Mouse (Mus musculus) MEL (cell line): Measurements from ENCODE around the gene Cyth3. TPM values are rescaled to one million over a fixed set of nuclear protein-coding genes. Genes with fewer than 3 reads are reported as not detected.

Experiments
- DNase-seq: peaks from one replicate; pipeline ENCODE4 v3.0.0; 2011; ENCODE audit warnings: low read depth, low spot score
- H3K27ac ChIP-seq: 2 replicates; pipeline ENCODE4 v1.5.1; 2012; ENCODE audit warnings: low read depth, mild to moderate bottlenecking, control low read depth, low read length, moderate library complexity; ENCODE audit not compliant: control insufficient read depth
- H3K27me3 ChIP-seq, 2 experiments: fragments of 150-350 bp in 1 of 2; sonication (generic) in 1 of 2; 2 replicates each; pipeline ENCODE4 v1.6.1; 2012; ENCODE audit warnings: low read length in 2 of 2, mild to moderate bottlenecking in 2 of 2, improper control_type of control experiment in 1 of 2, moderate library complexity in 1 of 2; ENCODE audit not compliant: insufficient read depth in 2 of 2, control insufficient read depth in 1 of 2
- H3K36me3 ChIP-seq, 2 experiments: 2 replicates each; pipeline ENCODE4 v1.6.1; 2012 to 2014; ENCODE audit warnings: low read length in 2 of 2, improper control_type of control experiment in 1 of 2, inconsistent platforms in 1 of 2, mild to moderate bottlenecking in 1 of 2; ENCODE audit not compliant: insufficient read depth in 2 of 2, control insufficient read depth in 1 of 2
- H3K4me1 ChIP-seq, 2 experiments: fragments of 150-350 bp in 1 of 2; sonication (generic) in 1 of 2; 2 replicates each; pipeline ENCODE4 v1.6.1; 2012; ENCODE audit warnings: low read length in 2 of 2, improper control_type of control experiment in 1 of 2, mild to moderate bottlenecking in 1 of 2; ENCODE audit not compliant: insufficient read depth in 2 of 2, control insufficient read depth in 1 of 2
- H3K4me3 ChIP-seq, 2 experiments: fragments of 150-350 bp in 1 of 2; sonication (generic) in 1 of 2; 2 replicates each; pipeline ENCODE4 v1.5.1; 2012; ENCODE audit warnings: low read depth in 2 of 2, low read length in 2 of 2, mild to moderate bottlenecking in 2 of 2, moderate library complexity in 2 of 2, control low read depth in 1 of 2, improper control_type of control experiment in 1 of 2; ENCODE audit not compliant: control insufficient read depth in 1 of 2, insufficient read depth in 1 of 2
- H3K79me2 ChIP-seq: 2 replicates; pipeline ENCODE4 v1.6.1; 2012; ENCODE audit warnings: mild to moderate bottlenecking, low read length, moderate library complexity; ENCODE audit not compliant: control insufficient read depth, poor library complexity, insufficient read depth
- H3K9ac ChIP-seq: 2 replicates; pipeline ENCODE4 v1.6.1; 2012; ENCODE audit warnings: low read depth, mild to moderate bottlenecking, control low read depth, low read length, moderate library complexity; ENCODE audit not compliant: control insufficient read depth, poor library complexity, severe bottlenecking
- H3K9me3 ChIP-seq: fragments of 150-350 bp; sonication (generic); replicated peaks from 2 replicates; pipeline ENCODE4 v1.6.1; 2012; ENCODE audit warnings: mild to moderate bottlenecking, low read length, improper control_type of control experiment, moderate library complexity; ENCODE audit not compliant: insufficient read depth
- CTCF ChIP-seq, 3 experiments: IDR thresholded peaks in 2 of 3; conservative IDR thresholded peaks in 1 of 3; 2 replicates each; pipeline ENCODE4 v1.5.1; 2011 to 2012; ENCODE audit warnings: low read length in 3 of 3, low read depth in 2 of 3, mild to moderate bottlenecking in 2 of 3, improper control_type of control experiment in 1 of 3, inconsistent platforms in 1 of 3, mixed read lengths in 1 of 3, moderate library complexity in 1 of 3; ENCODE audit not compliant: control insufficient read depth in 1 of 3, insufficient read depth in 1 of 3, poor library complexity in 1 of 3, severe bottlenecking in 1 of 3
- E2F4 ChIP-seq: IDR thresholded peaks from 2 replicates; pipeline ENCODE4 v1.6.1; 2011; ENCODE audit warnings: low read depth, low read length, improper control_type of control experiment, borderline replicate concordance
- ELF1 ChIP-seq: IDR thresholded peaks from 2 replicates; pipeline ENCODE4 v1.6.1; 2014; ENCODE audit warnings: low read depth, mild to moderate bottlenecking, inconsistent platforms, low read length, improper control_type of control experiment, moderate library complexity
- EP300 ChIP-seq, 2 experiments: IDR thresholded peaks; 2 replicates each; pipeline ENCODE4 v1.6.1; 2011; ENCODE audit warnings: improper control_type of control experiment in 2 of 2, low read length in 2 of 2, low read depth in 1 of 2, mild to moderate bottlenecking in 1 of 2
- GATA1 ChIP-seq: IDR thresholded peaks from 2 replicates; pipeline ENCODE4 v1.6.1; 2011; ENCODE audit warnings: low read depth, low read length, improper control_type of control experiment
- HCFC1 ChIP-seq: IDR thresholded peaks from 2 replicates; pipeline ENCODE4 v1.6.1; 2012; ENCODE audit warnings: low read depth, mild to moderate bottlenecking, inconsistent platforms, low read length, improper control_type of control experiment, moderate library complexity
- JUND ChIP-seq: IDR thresholded peaks from 2 replicates; pipeline ENCODE4 v1.6.1; 2011; ENCODE audit warnings: low read depth, mild to moderate bottlenecking, improper control_type of control experiment, low read length
- KAT2A ChIP-seq: conservative IDR thresholded peaks from 2 replicates; pipeline ENCODE4 v1.6.1; 2012; ENCODE audit warnings: low read depth, low read length, improper control_type of control experiment, inconsistent platforms
- MAFK ChIP-seq: IDR thresholded peaks from 2 replicates; pipeline ENCODE4 v1.6.1; 2011; ENCODE audit warnings: low read depth, mild to moderate bottlenecking, low read length, improper control_type of control experiment, borderline replicate concordance
- MAX ChIP-seq: IDR thresholded peaks from 2 replicates; pipeline ENCODE4 v1.6.1; 2011; ENCODE audit warnings: low read length, improper control_type of control experiment
- MYC ChIP-seq: IDR thresholded peaks from 2 replicates; pipeline ENCODE4 v1.6.1; 2011; ENCODE audit warnings: low read depth, mild to moderate bottlenecking, low read length, improper control_type of control experiment, moderate library complexity
- NRF1 ChIP-seq: IDR thresholded peaks from 2 replicates; pipeline ENCODE4 v1.6.1; 2014; ENCODE audit warnings: low read depth, mild to moderate bottlenecking, inconsistent platforms, low read length, improper control_type of control experiment, moderate library complexity; ENCODE audit not compliant: poor library complexity, insufficient read depth, severe bottlenecking
- POLR2AphosphoS2 ChIP-seq: IDR thresholded peaks from 2 replicates; pipeline ENCODE4 v1.6.1; 2011; ENCODE audit warnings: low read length, improper control_type of control experiment
- RAD21 ChIP-seq: IDR thresholded peaks from 2 replicates; pipeline ENCODE4 v1.6.1; 2011; ENCODE audit warnings: mild to moderate bottlenecking, low read depth, low read length, improper control_type of control experiment
- TAL1 ChIP-seq: IDR thresholded peaks from 2 replicates; pipeline ENCODE4 v1.6.1; 2012; ENCODE audit warnings: mild to moderate bottlenecking, inconsistent platforms, low read length, moderate library complexity, mixed read lengths
- TCF12 ChIP-seq: IDR thresholded peaks from 2 replicates; pipeline ENCODE4 v1.6.1; 2014; ENCODE audit warnings: low read depth, mild to moderate bottlenecking, inconsistent platforms, low read length, improper control_type of control experiment, moderate library complexity
- UBTF ChIP-seq: IDR thresholded peaks from 2 replicates; pipeline ENCODE4 v1.6.1; 2012; ENCODE audit warnings: low read depth, mild to moderate bottlenecking, inconsistent platforms, low read length, improper control_type of control experiment, moderate library complexity, borderline replicate concordance; ENCODE audit not compliant: insufficient read depth
- USF2 ChIP-seq, 2 experiments: IDR thresholded peaks; 2 replicates each; pipeline ENCODE4 v1.6.1; 2011 to 2012; ENCODE audit warnings: improper control_type of control experiment in 2 of 2, low read length in 2 of 2, borderline replicate concordance in 1 of 2, inconsistent platforms in 1 of 2, low read depth in 1 of 2, mild to moderate bottlenecking in 1 of 2; ENCODE audit not compliant: insufficient read depth in 1 of 2
- ZKSCAN1 ChIP-seq: IDR thresholded peaks from 2 replicates; pipeline ENCODE4 v1.6.1; 2012; ENCODE audit warnings: low read depth, mild to moderate bottlenecking, inconsistent platforms, low read length, improper control_type of control experiment, moderate library complexity
- polyA plus RNA-seq, 2 experiments: library from polyadenylated mRNA; stranded (reverse) in 1 of 2; unstranded in 1 of 2; fragments of >175 nt in 1 of 2; fragments of >200 nt in 1 of 2; gene quantifications; 2 replicates each; pipeline versions ENCODE4 v1.2.1 to v1.2.4; 2012; ENCODE audit warnings: low replicate concordance in 2 of 2, low read depth in 1 of 2; ENCODE audit not compliant: insufficient read length in 2 of 2, insufficient read depth in 1 of 2, missing spikeins in 1 of 2
- total RNA-seq: library from RNA; depleted of rRNA; stranded (reverse); fragments of 300-350 nt; gene quantifications from 2 replicates; pipeline ENCODE4 v1.2.3, GENCODE M21; 2012

Gene Cyth3
- total and polyA plus RNA-seq, 3 experiments, result 41.1 to 44.9 TPM; not detected in 1

DNA sequence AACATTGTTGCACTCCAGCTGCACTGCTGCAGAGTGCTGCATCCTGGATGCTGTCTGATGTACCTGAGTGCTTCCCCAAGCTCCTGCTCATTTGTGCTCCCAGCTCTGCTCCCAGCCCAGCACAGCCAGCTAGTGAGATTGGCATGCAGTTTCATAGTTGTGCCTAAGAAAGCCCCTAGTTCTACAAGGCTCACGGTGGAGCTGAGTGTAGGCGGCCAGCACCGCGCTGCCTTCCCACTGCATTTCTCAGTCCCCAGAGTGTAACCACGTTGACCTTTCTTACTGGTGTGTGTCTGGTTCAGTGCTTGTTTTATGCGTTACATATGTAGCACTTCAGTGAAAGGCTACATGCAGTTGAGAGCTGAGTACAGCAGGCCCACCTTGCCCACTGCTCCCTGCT is 61.4 kb downstream of the Cyth3 start:
- no peaks in the 10 kb centered on the region for H3K9me3 ChIP-seq
- DNase-seq, result no peak
- H3K4me3 ChIP-seq, result no peak overlapping the region
- peaks cover 5% of the 10 kb centered on the region; the same call in 1 of the 2 replicates for H3K79me2 ChIP-seq
- H3K9ac ChIP-seq, result no peak overlapping the region
- no peak overlapping the region for H3K27ac ChIP-seq
- H3K36me3 ChIP-seq, result peaks cover 4 to 6% of the 10 kb centered on the region in 2 experiments
- no peaks in the 10 kb centered on the region for H3K27me3 ChIP-seq
- H3K4me1 ChIP-seq, result peaks cover 0 to 6% of the 10 kb centered on the region in 2 experiments; a peak in 3 of 4 replicates
- TF ChIP-seq TCF12 (no peak), MAFK (no peak), USF2 (IDR thresholded peaks at IDR 0.05; ENCODE audit: borderline replicate concordance in 1 of 2, insufficient read depth in 1 of 2, low read depth in 1 of 2, low read length in 2 of 2) (no peak), ELF1 (no peak), MAX (no peak), EP300 (IDR thresholded peaks at IDR 0.05; ENCODE audit: low read depth in 1 of 2, low read length in 2 of 2) (no peak), JUND (no peak), TAL1 (no peak), NRF1 (no peak), MYC (no peak), GATA1 (no peak), ZKSCAN1 (no peak)

DNA sequence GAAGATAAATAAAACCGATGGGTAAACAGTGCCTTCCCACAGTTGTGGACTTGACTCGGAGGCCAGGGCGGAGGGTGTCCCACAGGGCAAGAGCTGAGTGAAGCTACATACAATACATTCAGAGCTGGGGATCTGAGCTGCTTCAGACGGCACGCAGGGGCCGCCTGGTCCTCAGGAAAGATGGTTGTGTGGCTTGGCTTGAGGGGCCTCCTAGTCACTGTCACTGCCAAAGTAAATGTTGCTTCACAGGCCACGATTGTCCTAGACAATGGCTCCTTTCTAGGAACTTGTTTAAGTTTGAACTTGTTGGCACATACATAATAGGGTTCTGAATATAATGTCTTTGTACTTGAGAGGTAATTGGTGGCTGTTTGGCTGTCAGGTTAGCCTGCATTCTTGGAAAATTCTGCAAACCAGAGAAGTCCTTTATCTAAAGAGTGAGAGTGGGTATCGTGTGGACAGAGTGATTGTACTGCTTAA is 62.7 kb downstream of the Cyth3 start:
- no peak overlapping the region for H3K4me3 ChIP-seq
- peaks cover 5% of the 10 kb centered on the region; the same call in 1 of the 2 replicates for H3K79me2 ChIP-seq
- DNase-seq, result no peak
- no peak overlapping the region for H3K9ac ChIP-seq
- H3K27ac ChIP-seq, result no peak overlapping the region
- H3K9me3 ChIP-seq, result no peaks in the 10 kb centered on the region
- no peaks in the 10 kb centered on the region; a peak in 1 of 4 replicates for H3K4me1 ChIP-seq
- TF ChIP-seq E2F4, result no peak
- TF ChIP-seq NRF1, result no peak
- TF ChIP-seq POLR2AphosphoS2, result no peak
- TF ChIP-seq KAT2A, result no peak
- TF ChIP-seq CTCF (IDR thresholded peaks at IDR 0.05 in 2 of 3, conservative IDR thresholded peaks at IDR 0.05 in 1 of 3; ENCODE audit: control insufficient read depth in 1 of 3, insufficient read depth in 1 of 3, low read depth in 2 of 3, low read length in 3 of 3, poor library complexity in 1 of 3, severe bottlenecking in 1 of 3), result no peak
- no peak for TF ChIP-seq UBTF
- TF ChIP-seq RAD21, result no peak
- TF ChIP-seq USF2 (IDR thresholded peaks at IDR 0.05; ENCODE audit: borderline replicate concordance in 1 of 2, insufficient read depth in 1 of 2, low read depth in 1 of 2, low read length in 2 of 2), result no peak
- no peak for TF ChIP-seq HCFC1
- no peaks in the 10 kb centered on the region for H3K27me3 ChIP-seq
- H3K36me3 ChIP-seq, result peaks cover 0 to 8% of the 10 kb centered on the region in 2 experiments; a peak in 2 of 4 replicates
